ENCODE assay signal across 28 mouse cellular contexts in the genomic region with DNA sequence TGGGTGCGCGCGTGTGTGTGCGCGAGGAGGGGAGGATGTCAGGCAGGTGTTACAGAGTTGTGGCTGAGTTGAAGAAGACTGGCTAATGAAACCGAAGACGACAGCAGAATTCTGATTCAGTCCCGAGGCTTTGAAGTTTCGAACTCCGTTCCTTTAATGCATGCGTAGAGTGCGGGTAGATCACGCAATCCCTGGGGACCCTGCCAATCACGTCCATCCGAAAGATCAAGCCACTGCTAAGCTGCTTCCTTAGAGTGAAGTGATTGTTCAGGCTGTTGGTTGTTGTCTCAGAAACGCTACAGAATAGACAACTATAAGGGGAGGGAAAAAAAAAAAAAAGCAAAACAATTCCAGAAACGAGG. TPM values are rescaled to one million over a fixed set of nuclear protein-coding genes. Genes with fewer than 3 reads are reported as not detected.
A peak's percentile ranks its signal among the peaks of the same experiment; 100 is the strongest.
DNase-seq lines count a peak whose midpoint lies in the region; ATAC-seq and TF ChIP-seq lines count a peak whose summit lies in the region.
"Had no signal": no experiment of that assay in that cellular context is flagged by ENCODE, and none has a peak within 500 bp of the region (broad histone marks: within the 10 kb centered on the region; RNA-seq: fewer than 3 reads in every experiment).

No protein-coding gene starts in this region.

- ATAC-seq in midbrain, embryonic 11.5 days (ENCODE audit: low FRiP score), result peak; percentile 45
- no peak for ATAC-seq in forebrain, embryonic 14.5 days
- ATAC-seq in midbrain, embryonic 12.5 days (ENCODE audit: low FRiP score, low read depth), result peak; percentile 41; the same call in 1 of the 2 replicates
- ATAC-seq in midbrain, postnatal 0 days (ENCODE audit: low FRiP score), result peak; percentile 41
- no peak for ATAC-seq in erythroid progenitor cell, adult 5-6 weeks (replicated peaks; ENCODE audit: low FRiP score, poor library complexity, severe bottlenecking)
- no peak for ATAC-seq in monocyte, adult 5-6 weeks (replicated peaks; ENCODE audit: insufficient number of reproducible peaks, low FRiP score, low TSS enrichment, poor library complexity, severe bottlenecking)
- ATAC-seq: intestine, embryonic 16.5 days had no signal

- WGBS in midbrain, embryonic 11.5 days, result 76% methylated on average over 17 of the region's 17 CpGs
- WGBS in midbrain, embryonic 10.5 days, result 77% methylated on average over 15 of the region's 17 CpGs
- WGBS in forebrain, embryonic 14.5 days, result 71% methylated on average over 17 of the region's 17 CpGs
- WGBS in midbrain, embryonic 12.5 days, result 54% methylated on average over 14 of the region's 17 CpGs
- WGBS in midbrain, postnatal 0 days, result 40% methylated on average over 17 of the region's 17 CpGs

- no peak for DNase-seq in midbrain, embryonic 11.5 days (ENCODE audit: low spot score, missing footprints)
- no peak for DNase-seq in midbrain, embryonic 10.5 days (ENCODE audit: low spot score)
- DNase-seq in forebrain, embryonic 14.5 days (ENCODE audit: low spot score), result peak; percentile 30
- DNase-seq in midbrain, postnatal 0 days (ENCODE audit: low spot score), result no peak
- DNase-seq: adrenal gland, adult 8-10 months; B cell, adult 2 months; cerebellum, adult 11 months; cerebellum, adult 9-10 months; cerebellum, postnatal 36 days; gastrocnemius, postnatal 14 days; heart, postnatal 14 days; kidney, adult 8-10 months; kidney, postnatal 4 days; lung, adult 2 months; thymus, adult 18-20 months; thymus, postnatal 36 days had no signal

- no peak for TF ChIP-seq CTCF in midbrain, postnatal 0 days (IDR thresholded peaks at IDR 0.05)

- no peak overlapping the region for H3K4me3 ChIP-seq in midbrain, embryonic 11.5 days (ENCODE audit: low read depth, low read length)
- H3K4me3 ChIP-seq in midbrain, embryonic 10.5 days, result no peak overlapping the region
- H3K4me3 ChIP-seq in forebrain, embryonic 14.5 days (ENCODE audit: low read depth, low read length), result no peak overlapping the region
- H3K4me3 ChIP-seq in midbrain, embryonic 12.5 days, result no peak overlapping the region
- no peak overlapping the region for H3K4me3 ChIP-seq in midbrain, postnatal 0 days (ENCODE audit: low read depth, low read length)
- H3K4me3 ChIP-seq: hindbrain, embryonic 10.5 days; limb, embryonic 10.5 days; limb, embryonic 15.5 days had no signal

- H3K9me3 ChIP-seq in midbrain, embryonic 11.5 days (ENCODE audit: control insufficient read depth, low read length), result no peaks in the 10 kb centered on the region
- H3K9me3 ChIP-seq in midbrain, embryonic 10.5 days (replicated peaks), result no peaks in the 10 kb centered on the region
- H3K9me3 ChIP-seq in forebrain, embryonic 14.5 days (replicated peaks; ENCODE audit: control insufficient read depth, low read length), result no peaks in the 10 kb centered on the region
- 0 out of 2 replicates have a peak, but pooled peaks cover 7% of the 10 kb centered on the region for H3K9me3 ChIP-seq in midbrain, embryonic 12.5 days
- no peaks in the 10 kb centered on the region for H3K9me3 ChIP-seq in midbrain, postnatal 0 days (ENCODE audit: low read length)
- H3K9me3 ChIP-seq: G1E; limb, embryonic 10.5 days; limb, embryonic 15.5 days had no signal

- H3K27me3 ChIP-seq in midbrain, embryonic 11.5 days (ENCODE audit: control insufficient read depth, insufficient read depth, low read length), result no peaks in the 10 kb centered on the region
- H3K27me3 ChIP-seq in midbrain, embryonic 10.5 days (ENCODE audit: low read depth, poor library complexity, severe bottlenecking), result no peaks in the 10 kb centered on the region
- H3K27me3 ChIP-seq in forebrain, embryonic 14.5 days (replicated peaks; ENCODE audit: control insufficient read depth, insufficient read depth, low read length), result no peaks in the 10 kb centered on the region
- H3K27me3 ChIP-seq in midbrain, embryonic 12.5 days, result no peaks in the 10 kb centered on the region
- no peaks in the 10 kb centered on the region for H3K27me3 ChIP-seq in midbrain, postnatal 0 days (ENCODE audit: insufficient read depth, low read length)
- H3K27me3 ChIP-seq: limb, embryonic 15.5 days had no signal

- no peak overlapping the region for H3K9ac ChIP-seq in midbrain, embryonic 11.5 days (ENCODE audit: low read length)
- no peak overlapping the region for H3K9ac ChIP-seq in forebrain, embryonic 14.5 days (ENCODE audit: low read length)
- H3K9ac ChIP-seq in midbrain, embryonic 12.5 days (replicated peaks), result no peak overlapping the region
- H3K9ac ChIP-seq in midbrain, postnatal 0 days (replicated peaks; ENCODE audit: low read length, poor library complexity, severe bottlenecking), result no peak overlapping the region
- H3K9ac ChIP-seq: limb, embryonic 15.5 days; liver, embryonic 14.5 days had no signal

- peaks cover 4% of the 10 kb centered on the region for H3K4me1 ChIP-seq in midbrain, embryonic 11.5 days (ENCODE audit: control insufficient read depth, insufficient read depth, low read length)
- peaks cover 24% of the 10 kb centered on the region for H3K4me1 ChIP-seq in midbrain, embryonic 10.5 days
- peaks cover 6% of the 10 kb centered on the region; the same call in 1 of the 2 replicates for H3K4me1 ChIP-seq in forebrain, embryonic 14.5 days (ENCODE audit: control insufficient read depth, insufficient read depth, low read length)
- peaks cover 15% of the 10 kb centered on the region for H3K4me1 ChIP-seq in midbrain, embryonic 12.5 days
- H3K4me1 ChIP-seq in midbrain, postnatal 0 days (ENCODE audit: insufficient read depth, low read length), result peaks cover 5% of the 10 kb centered on the region; the same call in 1 of the 2 replicates

- no peak overlapping the region for H3K4me2 ChIP-seq in midbrain, embryonic 11.5 days
- no peak overlapping the region for H3K4me2 ChIP-seq in forebrain, embryonic 14.5 days (ENCODE audit: low read length)
- H3K4me2 ChIP-seq in midbrain, embryonic 12.5 days (replicated peaks), result no peak overlapping the region
- peak overlapping the region; percentile 0; the same call in 1 of the 2 replicates for H3K4me2 ChIP-seq in midbrain, postnatal 0 days (ENCODE audit: low read depth, low read length, poor library complexity, severe bottlenecking)
- H3K4me2 ChIP-seq: limb, embryonic 15.5 days had no signal

- H3K36me3 ChIP-seq in midbrain, embryonic 11.5 days (ENCODE audit: control insufficient read depth, insufficient read depth, low read length), result no peaks in the 10 kb centered on the region
- H3K36me3 ChIP-seq in midbrain, embryonic 10.5 days, result 0 out of 2 replicates have a peak, but pooled peaks cover 7% of the 10 kb centered on the region
- H3K36me3 ChIP-seq in forebrain, embryonic 14.5 days (ENCODE audit: control insufficient read depth, insufficient read depth, low read length), result no peaks in the 10 kb centered on the region
- H3K36me3 ChIP-seq in midbrain, embryonic 12.5 days, result no peaks in the 10 kb centered on the region
- H3K36me3 ChIP-seq in midbrain, postnatal 0 days (ENCODE audit: insufficient read depth, low read length), result no peaks in the 10 kb centered on the region
- H3K36me3 ChIP-seq: G1E; limb, embryonic 10.5 days; limb, embryonic 15.5 days had no signal

- H3K27ac ChIP-seq in midbrain, embryonic 11.5 days (ENCODE audit: low read depth, low read length), result no peak overlapping the region
- H3K27ac ChIP-seq in midbrain, embryonic 10.5 days (replicated peaks), result no peak overlapping the region
- no peak overlapping the region for H3K27ac ChIP-seq in forebrain, embryonic 14.5 days (ENCODE audit: low read depth, low read length)
- H3K27ac ChIP-seq in midbrain, embryonic 12.5 days (replicated peaks), result no peak overlapping the region
- no peak overlapping the region for H3K27ac ChIP-seq in midbrain, postnatal 0 days (ENCODE audit: low read depth, low read length)
- H3K27ac ChIP-seq: hindbrain, embryonic 10.5 days; kidney, postnatal 0 days; limb, embryonic 10.5 days; limb, embryonic 15.5 days; liver, embryonic 14.5 days; macrophage; stomach, postnatal 0 days had no signal

RNA-seq across cellular contexts. Expression of gene Tspan5, which starts 46.5 kb away (rescaled TPM):
- 46.6 and 48.6 TPM in 2 replicates for polyA plus RNA-seq in midbrain, embryonic 11.5 days (2014; fragmentation: Nextera tagmentation; extraction: Ambion mirVana)
- 28.1 and 31.7 TPM in 2 replicates for polyA plus RNA-seq in midbrain, embryonic 10.5 days (2016; fragmentation: Nextera tagmentation; extraction: Ambion mirVana)
- polyA plus RNA-seq in forebrain, embryonic 14.5 days (2014; fragmentation: Nextera tagmentation; extraction: Ambion mirVana), result 79.7 and 82.3 TPM in 2 replicates
- 55.3 and 65.9 TPM in 2 replicates for polyA plus RNA-seq in midbrain, embryonic 12.5 days (2016; fragmentation: Nextera tagmentation; extraction: Ambion mirVana)
- 156 and 165 TPM in 2 replicates for total RNA-seq in midbrain, postnatal 0 days (2014; rRNA removed)
- 97.8 and 99.4 TPM in 2 replicates for polyA plus RNA-seq in midbrain, postnatal 0 days (2015; fragmentation: Nextera tagmentation; extraction: Ambion mirVana)
- total RNA-seq in erythroid progenitor cell, adult 5-6 weeks (2015; ENCODE audit: low replicate concordance), result 0.84 and 2.9 TPM in 2 replicates
- 0.61 and 2.6 TPM in 2 replicates for total RNA-seq in erythroid progenitor cell, adult 5-6 weeks (2017; ENCODE audit: low replicate concordance)
- total RNA-seq in monocyte, adult 5-6 weeks (2017), result 20.4 to 46.2 TPM (median 20.5 TPM) in 3 replicates
- polyA plus RNA-seq: G1E had no signal

Comparison
In these comparisons a context has a peak if more than half of its experiments do, and no peak if none do; other contexts are left out.
1. ATAC-seq: peak in midbrain, embryonic 11.5 days (single experiment), midbrain, embryonic 12.5 days (single experiment) and midbrain, postnatal 0 days (single experiment); none in forebrain, embryonic 14.5 days (single experiment), erythroid progenitor cell, adult 5-6 weeks (single experiment) and monocyte, adult 5-6 weeks (single experiment).